Mouse (Mus musculus): ENCODE results near the gene Gm45785. TPM values are rescaled to one million over a fixed set of nuclear protein-coding genes. Genes with fewer than 3 reads are reported as not detected.

The Gm45785 gene
- polyA plus RNA-seq, 1 experiment from 2014 or later: not detected

DNA sequence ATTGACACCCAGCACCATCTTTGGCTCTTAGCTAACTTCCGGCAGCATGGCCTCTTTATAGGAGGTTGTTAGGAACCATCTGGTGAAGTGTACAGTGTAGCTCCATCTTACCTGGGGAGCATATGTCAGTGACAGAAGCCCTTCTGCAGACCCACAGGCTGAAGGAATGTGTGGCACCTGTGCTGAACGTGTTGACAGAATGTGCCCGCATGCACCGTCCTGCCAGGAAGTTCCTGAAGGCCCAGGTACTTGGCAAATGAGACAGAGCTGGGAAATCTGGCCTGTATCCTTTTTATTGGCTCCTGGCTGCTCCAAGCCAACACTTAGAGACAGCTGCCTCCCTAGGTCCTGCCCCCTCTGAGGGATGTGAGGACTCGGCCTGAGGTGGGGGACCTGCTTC, 4.6 kb upstream of the Gm45785 start:
- H3K4me3 ChIP-seq (ENCODE audit: low read length): no peak overlapping the region
- H3K27ac ChIP-seq (ENCODE audit: low read length): no peak overlapping the region
- no peaks in the 10 kb centered on the region for H3K9me3 ChIP-seq (ENCODE audit: low read length)
- no peak overlapping the region for H3K4me2 ChIP-seq (replicated peaks; ENCODE audit: low read depth, low read length)
- H3K9ac ChIP-seq (replicated peaks; ENCODE audit: low read length): no peak overlapping the region
- 87% methylated on average over 5 of the region's 5 CpGs for WGBS
- no peak for ATAC-seq (ENCODE audit: low FRiP score, low TSS enrichment)
- H3K4me1 ChIP-seq (ENCODE audit: insufficient read depth, low read length): peaks cover 12% of the 10 kb centered on the region
- no peaks in the 10 kb centered on the region for H3K27me3 ChIP-seq (ENCODE audit: insufficient read depth, low read length)
- peaks cover 63% of the 10 kb centered on the region for H3K36me3 ChIP-seq (ENCODE audit: insufficient read depth, low read length)

DNA sequence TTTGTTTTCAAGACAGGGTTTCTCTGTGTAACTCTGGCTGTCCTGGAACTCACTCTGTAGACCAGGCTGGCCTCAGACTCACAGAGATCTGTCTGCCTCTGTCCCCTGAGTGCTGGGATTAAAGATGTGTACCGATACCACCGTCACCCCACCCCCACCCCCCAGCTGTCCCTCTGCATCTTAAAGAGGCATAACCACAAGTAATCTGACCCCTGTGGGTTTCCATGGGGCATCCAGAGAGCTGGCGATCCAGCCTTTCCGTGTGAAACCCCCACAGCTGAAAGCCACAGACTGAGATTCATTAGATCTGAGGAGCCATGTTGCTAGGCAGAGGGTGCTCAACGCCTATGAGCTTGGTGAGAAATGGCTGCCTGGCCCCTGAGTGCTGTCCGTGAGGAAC, 3.9 kb upstream of the Gm45785 start:
- ATAC-seq (ENCODE audit: low FRiP score, low TSS enrichment): no peak
- WGBS: 68% methylated on average over 6 of the region's 6 CpGs
- H3K4me3 ChIP-seq (ENCODE audit: low read length): no peak overlapping the region
- H3K27me3 ChIP-seq (ENCODE audit: insufficient read depth, low read length): no peaks in the 10 kb centered on the region
- no peak overlapping the region for H3K9ac ChIP-seq (replicated peaks; ENCODE audit: low read length)
- peaks cover 63% of the 10 kb centered on the region for H3K36me3 ChIP-seq (ENCODE audit: insufficient read depth, low read length)
- H3K27ac ChIP-seq (ENCODE audit: low read length): no peak overlapping the region
- H3K4me1 ChIP-seq (ENCODE audit: insufficient read depth, low read length): peaks cover 18% of the 10 kb centered on the region
- H3K9me3 ChIP-seq (ENCODE audit: low read length): no peaks in the 10 kb centered on the region
- no peak overlapping the region for H3K4me2 ChIP-seq (replicated peaks; ENCODE audit: low read depth, low read length)

DNA sequence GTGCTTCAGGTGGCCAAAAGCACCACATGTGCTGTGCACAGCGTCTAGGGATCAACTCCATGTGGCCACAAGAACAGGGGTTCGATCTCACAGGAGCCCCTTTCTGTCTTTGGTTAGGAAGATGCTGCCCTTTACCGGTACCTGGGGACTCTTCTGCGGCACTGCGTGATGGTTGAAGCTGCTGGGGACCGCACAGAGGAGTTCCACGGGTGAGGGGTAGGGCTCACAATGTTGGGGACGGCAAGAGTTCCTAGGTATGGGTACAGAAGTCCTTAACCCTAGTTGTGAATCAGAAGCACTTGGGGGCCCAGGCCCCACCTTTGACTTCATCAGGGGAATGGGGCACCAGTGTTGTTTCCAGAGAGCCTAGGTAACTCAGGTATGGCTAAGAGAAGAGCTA, 2.6 kb upstream of the Gm45785 start:
- H3K9me3 ChIP-seq (ENCODE audit: low read length): no peaks in the 10 kb centered on the region
- H3K4me1 ChIP-seq (ENCODE audit: insufficient read depth, low read length): peaks cover 20% of the 10 kb centered on the region
- H3K36me3 ChIP-seq (ENCODE audit: insufficient read depth, low read length): peaks cover 58% of the 10 kb centered on the region
- no peak overlapping the region for H3K27ac ChIP-seq (ENCODE audit: low read length)
- H3K4me3 ChIP-seq (ENCODE audit: low read length): peak overlapping the region; percentile 92; the same call in 1 of the 2 replicates
- 94% methylated on average over 8 of the region's 8 CpGs for WGBS
- H3K4me2 ChIP-seq (replicated peaks; ENCODE audit: low read depth, low read length): peak overlapping the region; percentile 99
- no peak for ATAC-seq (ENCODE audit: low FRiP score, low TSS enrichment)
- H3K27me3 ChIP-seq (ENCODE audit: insufficient read depth, low read length): no peaks in the 10 kb centered on the region
- H3K9ac ChIP-seq (replicated peaks; ENCODE audit: low read length): peak overlapping the region; percentile 93; the same call in 1 of the 2 replicates

DNA sequence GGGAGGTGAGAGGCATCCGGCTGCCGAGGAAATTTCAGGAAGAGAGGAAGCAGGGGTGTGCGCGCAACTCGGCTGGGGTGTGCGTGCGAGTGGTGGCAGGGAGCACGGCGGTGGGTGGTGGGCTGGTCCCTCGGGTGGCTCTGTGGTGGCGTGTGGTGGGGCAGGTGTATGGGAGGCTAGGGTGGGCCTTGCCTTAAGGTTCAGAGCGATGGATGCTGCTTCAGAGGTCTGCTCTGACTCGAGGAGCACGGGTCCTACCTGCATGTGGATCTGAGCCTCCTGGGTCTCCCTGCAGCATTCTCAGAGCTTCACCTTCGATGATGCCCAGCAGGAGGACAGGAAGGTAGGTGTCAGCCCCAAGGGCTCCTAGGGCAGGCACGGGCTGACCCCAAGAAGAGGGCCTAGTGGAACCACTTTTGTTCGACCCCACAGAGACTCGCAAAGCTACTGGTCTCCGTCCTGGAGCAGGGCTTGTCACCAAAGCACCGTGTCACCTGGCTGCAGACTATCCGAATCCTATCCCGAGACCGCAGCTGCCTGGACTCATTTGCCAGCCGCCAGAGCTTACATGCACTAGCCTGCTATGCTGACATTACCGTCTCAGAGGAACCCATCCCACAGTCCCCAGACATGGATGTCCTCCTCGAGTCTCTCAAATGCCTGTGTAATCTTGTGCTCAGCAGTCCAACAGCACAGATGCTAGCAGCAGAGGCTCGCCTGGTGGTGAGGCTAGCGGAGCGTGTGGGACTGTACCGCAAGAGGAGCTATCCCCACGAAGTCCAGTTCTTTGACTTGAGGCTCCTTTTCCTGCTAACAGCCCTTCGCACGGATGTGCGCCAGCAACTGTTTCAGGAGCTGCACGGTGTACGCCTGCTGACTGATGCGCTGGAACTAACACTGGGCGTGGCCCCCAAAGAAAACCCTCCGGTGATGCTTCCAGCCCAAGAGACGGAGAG, 1.7 kb upstream of the Gm45785 start, which contains the start of gene Bet1l:
TSS of gene Bet1l (minus strand) at position 28 of the 956 bp plus-strand sequence.
- Histone ChIP-seq H3K4me3 (ENCODE audit: low read length) (peak within 1 kb of the TSS; percentile 92), H3K4me2 (replicated peaks; ENCODE audit: low read depth, low read length) (peak within 1 kb of the TSS; percentile 99), H3K36me3 (ENCODE audit: insufficient read depth, low read length) (peaks cover 58% of the 10 kb centered on the region), H3K27ac (ENCODE audit: low read length) (peak within 1 kb of the TSS; percentile 91), H3K9me3 (ENCODE audit: low read length) (no peaks in the 10 kb centered on the region), H3K9ac (replicated peaks; ENCODE audit: low read length) (peak within 1 kb of the TSS; percentile 93), H3K4me1 (ENCODE audit: insufficient read depth, low read length) (peaks cover 20% of the 10 kb centered on the region), H3K27me3 (ENCODE audit: insufficient read depth, low read length) (no peaks in the 10 kb centered on the region)
- ATAC-seq (ENCODE audit: low FRiP score, low TSS enrichment): peak; percentile 39; the same call in 1 of the 2 replicates
- WGBS: 31% methylated on average over 40 of the region's 40 CpGs

DNA sequence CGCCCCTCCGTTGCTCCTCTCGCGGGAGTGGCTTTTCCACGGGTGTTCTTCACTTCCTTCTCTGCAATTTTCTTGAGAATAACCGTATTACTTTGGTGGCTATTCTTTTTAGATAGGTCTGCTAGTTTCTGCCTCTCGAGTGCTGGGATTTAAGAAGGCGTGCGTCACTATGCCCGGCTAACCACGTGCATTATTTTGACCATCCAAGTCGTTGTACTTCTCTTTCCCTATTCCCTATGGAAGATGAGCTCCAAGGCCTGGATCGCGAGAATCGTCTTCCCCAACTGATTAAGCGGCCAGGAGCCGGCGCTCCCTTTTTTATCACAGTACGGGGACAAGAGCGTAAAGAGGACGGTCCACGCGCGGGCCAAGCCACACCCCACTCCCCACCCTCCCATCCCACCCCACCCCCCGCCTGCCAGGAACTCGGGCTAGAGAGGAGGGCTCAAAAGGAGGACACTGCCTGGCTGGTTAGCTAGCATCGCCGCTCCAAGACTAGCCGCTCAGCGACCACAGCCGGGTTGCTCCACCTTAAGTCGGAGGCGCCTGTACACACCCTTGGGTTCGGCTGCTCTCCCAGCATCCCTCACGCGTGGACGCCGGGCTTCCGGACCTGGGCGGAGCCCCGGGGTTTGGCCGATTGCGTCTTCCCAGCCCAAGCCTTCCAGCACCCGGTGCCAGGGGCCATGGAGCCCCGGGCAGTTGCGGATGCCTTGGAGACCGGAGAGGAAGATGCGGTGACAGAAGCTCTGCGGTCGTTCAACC, 836 bp upstream of the Gm45785 start, which contains the start of gene Ric8a:
TSS of gene Ric8a (plus strand) at position 173 of the 765 bp plus-strand sequence.
- Histone ChIP-seq H3K4me1 (ENCODE audit: insufficient read depth, low read length) (peaks cover 20% of the 10 kb centered on the region), H3K27ac (ENCODE audit: low read length) (peak within 1 kb of the TSS; percentile 91), H3K4me3 (ENCODE audit: low read length) (peak within 1 kb of the TSS; percentile 92), H3K27me3 (ENCODE audit: insufficient read depth, low read length) (no peaks in the 10 kb centered on the region), H3K9ac (replicated peaks; ENCODE audit: low read length) (peak within 1 kb of the TSS; percentile 93), H3K9me3 (ENCODE audit: low read length) (no peaks in the 10 kb centered on the region), H3K4me2 (replicated peaks; ENCODE audit: low read depth, low read length) (peak within 1 kb of the TSS; percentile 99), H3K36me3 (ENCODE audit: insufficient read depth, low read length) (peaks cover 57% of the 10 kb centered on the region)
- WGBS: under 1% methylated on average over 50 of the region's 50 CpGs
- peak; percentile 86 for ATAC-seq (ENCODE audit: low FRiP score, low TSS enrichment)

DNA sequence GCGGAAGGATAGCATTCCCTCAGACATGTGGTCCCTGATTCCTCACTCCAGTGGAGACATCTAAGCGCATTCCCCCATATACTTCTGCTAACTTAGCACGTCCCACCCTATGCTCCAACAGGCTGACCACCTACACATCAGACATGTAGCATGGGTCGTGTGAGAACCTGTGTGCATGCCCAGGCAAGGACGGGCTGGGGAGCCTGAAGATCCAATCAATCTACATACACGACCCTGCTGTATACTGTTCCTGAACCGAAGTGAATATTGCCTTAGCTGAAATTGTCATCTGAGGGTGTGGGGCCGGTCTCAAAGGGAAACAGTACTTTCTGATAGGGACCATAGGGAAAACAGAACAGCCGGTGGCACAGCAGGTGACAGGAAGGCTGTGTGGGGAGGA, 950 bp downstream of the Gm45785 start:
- peak overlapping the region; percentile 93 for H3K9ac ChIP-seq (replicated peaks; ENCODE audit: low read length)
- peak overlapping the region; percentile 99 for H3K4me2 ChIP-seq (replicated peaks; ENCODE audit: low read depth, low read length)
- peak overlapping the region; percentile 92 for H3K4me3 ChIP-seq (ENCODE audit: low read length)
- H3K27ac ChIP-seq (ENCODE audit: low read length): no peak overlapping the region
- H3K9me3 ChIP-seq (ENCODE audit: low read length): no peaks in the 10 kb centered on the region
- H3K4me1 ChIP-seq (ENCODE audit: insufficient read depth, low read length): peaks cover 20% of the 10 kb centered on the region
- peaks cover 47% of the 10 kb centered on the region for H3K36me3 ChIP-seq (ENCODE audit: insufficient read depth, low read length)
- no peaks in the 10 kb centered on the region for H3K27me3 ChIP-seq (ENCODE audit: insufficient read depth, low read length)
- no peak for ATAC-seq (ENCODE audit: low FRiP score, low TSS enrichment)
- WGBS: 71% methylated on average over 9 of the region's 9 CpGs

DNA sequence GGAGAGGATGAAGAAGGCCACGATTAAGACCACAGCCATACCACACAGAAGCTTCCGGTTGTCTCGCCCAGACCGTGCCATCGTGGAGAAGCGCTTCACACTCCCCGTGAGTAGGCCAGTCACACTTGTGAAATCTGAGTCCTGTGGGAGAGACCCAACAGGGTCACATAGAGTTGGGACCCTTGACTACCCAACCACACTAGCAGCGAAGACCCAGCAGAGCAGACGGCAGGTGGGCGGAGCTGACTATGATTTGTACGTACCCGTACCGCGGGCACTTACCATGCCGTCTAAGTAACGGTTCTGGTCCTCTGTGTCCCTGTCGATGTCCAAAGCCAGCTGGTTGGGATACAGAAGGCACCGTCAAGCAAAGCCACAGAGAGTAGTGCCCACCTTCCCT, 1.6 kb downstream of the Gm45785 start:
- no peak overlapping the region for H3K4me2 ChIP-seq (replicated peaks; ENCODE audit: low read depth, low read length)
- H3K36me3 ChIP-seq (ENCODE audit: insufficient read depth, low read length): peaks cover 40% of the 10 kb centered on the region
- no peaks in the 10 kb centered on the region for H3K27me3 ChIP-seq (ENCODE audit: insufficient read depth, low read length)
- ATAC-seq (ENCODE audit: low FRiP score, low TSS enrichment): no peak
- peaks cover 20% of the 10 kb centered on the region for H3K4me1 ChIP-seq (ENCODE audit: insufficient read depth, low read length)
- 87% methylated on average over 18 of the region's 18 CpGs for WGBS
- no peak overlapping the region for H3K27ac ChIP-seq (ENCODE audit: low read length)
- no peak overlapping the region for H3K4me3 ChIP-seq (ENCODE audit: low read length)
- no peak overlapping the region for H3K9ac ChIP-seq (replicated peaks; ENCODE audit: low read length)
- H3K9me3 ChIP-seq (ENCODE audit: low read length): no peaks in the 10 kb centered on the region

DNA sequence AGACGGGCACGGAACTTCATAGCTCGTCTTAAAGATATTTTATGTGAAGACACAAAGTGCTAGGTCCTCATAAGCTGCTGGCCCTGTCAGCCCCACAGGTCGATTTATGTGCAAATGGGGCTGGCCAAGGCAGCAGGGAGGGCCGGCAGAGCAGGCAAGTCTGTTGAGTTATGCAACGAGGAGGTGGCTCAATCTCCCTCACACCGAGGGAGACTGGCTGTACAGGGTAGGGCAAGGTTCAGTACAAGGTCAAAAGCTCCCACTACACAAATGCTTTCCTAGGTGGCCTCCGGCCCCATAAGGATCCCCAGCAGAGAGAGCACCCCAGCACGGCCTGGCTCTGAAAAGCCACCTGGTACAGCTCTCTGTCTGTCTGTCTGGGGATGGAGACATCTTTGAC, 2.7 kb downstream of the Gm45785 start:
- peaks cover 29% of the 10 kb centered on the region for H3K36me3 ChIP-seq (ENCODE audit: insufficient read depth, low read length)
- H3K9ac ChIP-seq (replicated peaks; ENCODE audit: low read length): no peak overlapping the region
- H3K27me3 ChIP-seq (ENCODE audit: insufficient read depth, low read length): no peaks in the 10 kb centered on the region
- no peak overlapping the region for H3K4me2 ChIP-seq (replicated peaks; ENCODE audit: low read depth, low read length)
- H3K9me3 ChIP-seq (ENCODE audit: low read length): no peaks in the 10 kb centered on the region
- H3K4me3 ChIP-seq (ENCODE audit: low read length): no peak overlapping the region
- H3K27ac ChIP-seq (ENCODE audit: low read length): no peak overlapping the region
- no peak for ATAC-seq (ENCODE audit: low FRiP score, low TSS enrichment)
- 82% methylated on average over 9 of the region's 9 CpGs for WGBS
- peaks cover 17% of the 10 kb centered on the region for H3K4me1 ChIP-seq (ENCODE audit: insufficient read depth, low read length)

DNA sequence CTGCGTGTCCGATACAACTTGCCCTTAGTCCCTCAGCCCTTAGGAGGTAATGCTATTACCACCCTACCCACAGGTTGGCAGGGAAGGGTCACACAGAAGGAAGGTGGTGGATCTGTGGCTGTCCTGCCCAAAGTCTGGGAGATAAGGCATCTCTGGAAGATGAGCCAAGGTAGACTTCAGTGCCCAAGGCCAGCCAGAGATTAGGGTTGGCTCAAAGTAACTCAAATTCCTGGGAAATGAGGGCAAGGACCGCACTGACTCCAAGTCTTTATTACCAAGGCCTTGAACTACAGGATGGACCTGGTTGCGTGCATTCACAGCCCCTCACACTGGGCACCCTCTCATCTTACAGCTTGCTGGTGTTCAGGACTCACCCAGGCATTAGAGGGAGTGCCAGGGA, 4.2 kb downstream of the Gm45785 start:
- no peak overlapping the region for H3K9ac ChIP-seq (replicated peaks; ENCODE audit: low read length)
- no peaks in the 10 kb centered on the region for H3K9me3 ChIP-seq (ENCODE audit: low read length)
- no peak overlapping the region for H3K4me2 ChIP-seq (replicated peaks; ENCODE audit: low read depth, low read length)
- 90% methylated on average over 4 of the region's 4 CpGs for WGBS
- peaks cover 29% of the 10 kb centered on the region for H3K36me3 ChIP-seq (ENCODE audit: insufficient read depth, low read length)
- H3K4me1 ChIP-seq (ENCODE audit: insufficient read depth, low read length): peaks cover 9% of the 10 kb centered on the region
- H3K4me3 ChIP-seq (ENCODE audit: low read length): no peak overlapping the region
- no peaks in the 10 kb centered on the region for H3K27me3 ChIP-seq (ENCODE audit: insufficient read depth, low read length)
- H3K27ac ChIP-seq (ENCODE audit: low read length): no peak overlapping the region
- no peak for ATAC-seq (ENCODE audit: low FRiP score, low TSS enrichment)

Measured in kidney, embryonic 16.5 days (tissue).